Mouse (Mus musculus): ENCODE results near the gene Slc16a5.

- TF ChIP-seq POLR2A (IDR thresholded peaks at IDR 0.05; ENCODE audit: insufficient read depth, low read length): peak; percentile 94
- TF ChIP-seq CTCF (IDR thresholded peaks at IDR 0.05; ENCODE audit: low read depth, low read length): no peak
Measured at GRCm38 (mm10) chr11:115514238-115514663, 52.0 kb downstream of the Slc16a5 start, which contains the start of gene Jpt1.
